Mouse (Mus musculus) WW6 (cell line): ENCODE measurements around the gene Emilin1.

Source experiments
- DNase-seq: peaks from one replicate; pipeline ENCODE4 v3.0.0-alpha.2; 2013; ENCODE audit warnings: low read depth, low spot score

Gene Emilin1

DNA sequence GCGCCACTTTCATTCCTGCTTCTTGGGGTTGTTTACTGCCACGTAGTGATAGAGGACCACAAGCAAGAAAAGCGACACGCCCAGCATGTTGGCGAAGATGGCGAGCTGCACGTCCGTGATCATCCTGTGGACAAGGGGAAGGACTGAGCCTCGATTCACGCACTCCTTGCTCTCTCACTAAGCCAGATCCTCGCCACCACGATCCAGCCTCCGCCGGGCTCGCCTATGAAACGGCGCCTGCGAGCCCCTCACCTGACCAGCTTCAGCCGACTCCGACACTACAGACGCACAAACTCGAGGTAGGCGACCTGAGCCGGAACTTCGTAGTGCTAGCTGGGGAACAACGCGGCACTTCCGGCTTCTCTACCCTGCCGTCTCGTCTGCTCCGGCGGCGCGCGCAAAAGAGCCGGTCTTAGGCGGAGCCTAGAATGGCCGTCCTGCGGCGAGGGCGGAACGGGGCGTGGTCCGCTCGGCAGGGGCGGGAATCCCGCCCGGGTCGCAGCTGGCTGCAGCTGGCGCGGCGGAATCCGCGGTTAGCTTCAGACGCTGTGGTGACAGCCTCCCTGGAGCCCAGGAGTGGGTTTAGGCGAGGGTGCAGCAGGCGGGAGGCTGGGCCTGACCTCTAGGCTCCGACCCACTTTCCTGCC, 5.7 kb upstream of the Emilin1 start, which contains the start of gene Ost4:
TSS of gene Ost4 (minus strand) at position 376 of the 647 bp plus-strand sequence.
- peak; percentile 94 for DNase-seq

DNA sequence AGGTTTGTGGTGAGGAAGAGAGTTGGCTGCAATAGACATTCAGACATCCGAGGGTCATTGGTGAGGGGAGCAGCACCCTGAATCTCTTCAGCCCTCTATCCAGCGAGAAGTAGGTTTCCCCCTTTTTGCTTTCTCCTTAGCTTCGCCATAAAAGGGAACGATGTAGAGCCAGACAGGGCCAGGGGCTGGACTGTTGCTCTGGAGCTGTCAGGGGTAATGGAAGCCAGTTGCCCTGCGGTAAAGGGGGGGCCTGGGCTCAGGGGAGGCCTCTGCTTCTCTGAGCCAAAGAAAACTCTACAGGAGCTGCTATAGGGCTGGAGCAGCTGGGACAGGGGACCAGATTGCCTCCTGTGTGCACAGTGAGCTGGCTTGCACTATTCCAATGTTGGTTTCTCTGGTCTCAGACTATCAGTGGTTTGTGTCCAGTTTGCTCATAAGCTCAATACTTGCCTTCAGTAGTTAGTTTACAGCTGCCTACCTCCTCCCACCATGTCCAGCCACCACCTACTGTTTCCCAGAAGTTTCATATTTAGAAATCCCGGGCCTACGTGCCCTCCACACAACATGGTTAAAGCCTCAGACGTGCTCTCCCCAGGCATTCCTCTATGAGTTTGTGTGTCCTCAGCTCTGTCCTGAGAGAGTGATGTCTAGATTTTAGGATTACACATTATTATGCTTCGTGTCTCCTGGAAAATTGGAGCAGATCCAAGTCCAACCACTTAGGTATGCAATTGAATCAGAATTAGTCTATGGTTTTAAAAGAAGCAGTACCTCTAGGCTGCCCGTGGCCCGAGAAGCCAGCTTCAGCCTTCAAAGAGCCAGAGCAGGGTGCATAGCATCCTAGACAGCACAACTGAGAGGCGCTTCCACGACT, 4.5 kb upstream of the Emilin1 start:
- no peak for DNase-seq

GRCm38 (mm10) chr5:30909300-30909659, 3.9 kb upstream of the Emilin1 start:
- DNase-seq, result no peak

DNA sequence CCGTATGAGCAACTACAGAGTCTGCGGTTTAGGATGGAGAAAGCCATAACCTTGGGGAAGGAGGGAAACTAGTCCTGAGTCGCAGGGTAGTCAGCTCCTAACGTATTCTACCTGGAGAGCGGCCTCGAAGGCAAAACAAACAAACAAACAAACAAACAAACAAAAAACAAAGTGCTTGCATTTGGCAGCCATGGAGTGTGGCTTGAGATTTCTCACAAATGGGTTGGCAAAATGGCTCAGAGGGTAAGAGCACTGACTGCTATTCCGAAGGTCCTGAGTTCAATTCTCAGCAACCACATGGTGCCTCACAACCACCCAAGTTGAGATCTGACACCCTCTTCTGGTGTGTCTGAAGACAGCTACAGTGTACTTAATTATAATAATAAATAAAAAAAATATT, 3.3 kb upstream of the Emilin1 start:
- no peak for DNase-seq

- DNase-seq, result no peak
Measured at GRCm38 (mm10) chr5:30910481-30910880, 2.7 kb upstream of the Emilin1 start.

- DNase-seq, result no peak
Measured at GRCm38 (mm10) chr5:30912156-30912555, 1.0 kb upstream of the Emilin1 start.

GRCm38 (mm10) chr5:30914101-30914635, 966 bp downstream of the Emilin1 start:
- no peak for DNase-seq

GRCm38 (mm10) chr5:30914849-30915248, 1.6 kb downstream of the Emilin1 start:
- no peak for DNase-seq

DNA sequence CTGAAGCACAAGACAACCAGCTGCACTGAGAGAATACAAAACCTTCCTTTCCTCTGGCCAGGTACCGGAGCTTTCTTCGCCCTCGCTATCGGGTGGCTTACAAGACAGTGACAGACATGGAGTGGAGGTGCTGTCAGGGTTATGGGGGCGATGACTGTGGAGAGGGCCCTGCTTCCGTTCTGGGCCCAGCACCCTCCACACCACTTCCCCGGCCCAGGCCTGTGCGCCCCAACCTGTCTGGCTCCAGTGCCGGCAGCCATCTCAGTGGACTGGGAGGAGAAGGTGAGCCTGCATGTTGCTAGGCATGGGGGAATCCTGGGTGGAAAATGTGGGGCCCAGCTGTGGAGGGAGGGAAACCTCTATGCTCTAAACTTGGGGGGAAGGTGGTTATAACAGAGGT, 2.3 kb downstream of the Emilin1 start:
- DNase-seq, result no peak

GRCm38 (mm10) chr5:30915974-30916433, 2.8 kb downstream of the Emilin1 start:
- peak; percentile 84 for DNase-seq

GRCm38 (mm10) chr5:30916841-30917240, 3.6 kb downstream of the Emilin1 start:
- DNase-seq, result no peak

DNA sequence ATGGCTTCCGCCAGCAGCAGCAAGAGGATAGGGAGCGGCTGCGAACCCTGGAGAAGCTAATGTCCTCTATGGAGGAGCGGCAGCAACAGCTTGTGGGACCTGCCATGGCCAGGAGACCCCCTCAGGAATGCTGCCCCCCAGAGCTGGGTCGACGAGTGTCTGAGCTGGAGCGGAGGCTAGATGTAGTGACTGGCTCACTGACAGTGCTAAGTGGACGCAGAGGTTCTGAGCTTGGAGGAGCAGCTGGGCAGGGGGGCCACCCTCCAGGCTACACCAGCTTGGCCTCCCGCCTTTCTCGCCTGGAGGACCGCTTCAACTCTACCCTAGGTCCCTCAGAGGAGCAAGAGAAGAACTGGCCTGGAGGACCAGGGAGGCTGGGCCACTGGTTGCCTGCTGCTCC, 4.1 kb downstream of the Emilin1 start:
- DNase-seq, result no peak

GRCm38 (mm10) chr5:30917891-30918670, 4.9 kb downstream of the Emilin1 start:
- no peak for DNase-seq

GRCm38 (mm10) chr5:30918691-30919090, 5.5 kb downstream of the Emilin1 start:
- no peak for DNase-seq

- no peak for DNase-seq
Measured at GRCm38 (mm10) chr5:30919831-30920614, 6.8 kb downstream of the Emilin1 start.

GRCm38 (mm10) chr5:30920621-30921020, 7.4 kb downstream of the Emilin1 start:
- no peak for DNase-seq

- DNase-seq, result peak; percentile 70
Measured at GRCm38 (mm10) chr5:30921256-30922033, 8.2 kb downstream of the Emilin1 start, which contains the start of gene Khk. Khk (plus strand) TSS chr5:30921431.

- DNase-seq, result no peak
Measured at GRCm38 (mm10) chr5:30922581-30923041, 9.4 kb downstream of the Emilin1 start.

DNA sequence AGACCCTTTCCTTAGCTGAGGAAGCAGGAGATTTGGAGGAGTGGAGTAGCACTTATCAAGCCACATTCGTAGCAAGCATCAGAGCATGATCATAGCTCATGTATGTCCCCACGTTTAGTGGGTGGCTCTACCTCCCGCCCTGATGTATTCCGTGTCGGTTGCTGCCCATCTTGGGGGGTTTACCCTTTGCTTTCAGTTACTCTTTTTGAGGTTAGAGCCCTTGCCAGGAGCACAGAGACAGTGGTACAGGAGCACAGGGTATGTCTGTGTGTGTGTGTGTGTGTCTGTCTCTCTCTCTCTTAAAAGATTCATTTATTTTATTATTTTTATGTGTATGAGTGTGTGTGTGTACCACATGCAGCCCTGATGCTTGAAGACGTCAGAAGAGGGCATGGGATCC, 9.9 kb downstream of the Emilin1 start:
- no peak for DNase-seq

DNA sequence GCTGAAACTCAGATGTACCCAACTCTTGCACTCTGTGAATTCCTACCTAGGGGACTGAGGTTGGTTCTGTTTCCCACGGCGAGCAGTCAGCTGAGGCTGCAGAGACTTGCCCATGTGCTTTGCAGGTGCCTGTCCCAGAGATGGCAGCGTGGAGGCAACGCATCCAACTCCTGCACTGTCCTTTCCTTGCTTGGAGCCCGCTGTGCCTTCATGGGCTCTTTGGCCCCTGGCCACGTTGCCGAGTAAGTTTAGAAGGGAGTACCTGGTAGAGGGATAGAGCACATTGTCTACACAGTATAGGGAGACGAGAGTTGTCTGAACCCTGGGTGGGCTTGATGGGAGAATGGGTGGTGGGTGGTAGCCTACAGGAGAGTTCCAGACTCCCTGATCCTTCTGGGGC, 11.4 kb downstream of the Emilin1 start:
- DNase-seq, result no peak
